Mouse (Mus musculus): Measurements from ENCODE around the gene Trim7. TPM values are rescaled to one million over a fixed set of nuclear protein-coding genes. Genes with fewer than 3 reads are reported as not detected.

Gene Trim7
- total and polyA plus RNA-seq, 3 experiments: 0.81 to 1.3 TPM; not detected in 1

DNA sequence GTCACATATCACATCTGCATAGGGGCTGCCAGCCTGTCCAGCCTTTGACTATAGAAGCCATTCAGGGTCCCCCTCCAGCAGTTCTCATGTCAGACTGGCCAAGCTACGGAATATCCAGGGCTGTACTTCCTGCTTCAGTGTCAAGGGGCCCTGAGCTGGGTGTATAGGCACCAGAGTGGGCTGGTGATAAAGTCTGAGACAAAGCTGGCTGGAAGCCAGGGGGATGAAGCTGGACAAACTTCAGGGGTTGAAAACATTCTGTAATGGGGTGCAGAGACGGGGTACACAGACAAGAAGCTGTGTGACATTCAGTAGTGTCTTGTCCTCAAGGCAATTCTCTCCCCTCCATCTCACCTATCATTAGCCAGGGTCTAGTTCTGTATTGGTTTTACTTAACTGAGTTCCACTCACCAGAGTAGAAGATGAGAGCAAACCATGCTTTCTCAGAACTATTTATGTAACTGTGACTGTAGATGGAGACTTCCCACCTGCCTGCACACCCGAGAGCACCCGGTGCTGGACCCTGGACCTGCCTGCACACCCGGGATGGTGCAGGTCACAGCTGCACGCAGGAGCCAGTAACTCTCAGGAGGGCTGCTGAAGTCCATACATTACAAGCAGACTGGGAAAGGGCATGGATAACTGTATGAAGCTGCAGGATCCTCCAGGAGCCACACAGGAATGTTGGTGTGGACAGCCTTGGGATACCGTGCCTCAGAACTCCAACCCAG lies 43.6 kb downstream of the Trim7 start:
- no peaks in the 10 kb centered on the region for H3K9me3 ChIP-seq (replicated peaks; ENCODE audit: insufficient read depth, low read length)
- peak overlapping the region; percentile 36 to 86 for H3K4me3 ChIP-seq (ENCODE audit: control insufficient read depth in 1 of 2, insufficient read depth in 1 of 2, low read depth in 2 of 2, low read length in 2 of 2)
- H3K4me1 ChIP-seq (ENCODE audit: control insufficient read depth in 1 of 2, insufficient read depth in 2 of 2, low read length in 2 of 2): peaks cover 12 to 30% of the 10 kb centered on the region in 2 experiments
- peak overlapping the region; percentile 89 for H3K9ac ChIP-seq (ENCODE audit: control insufficient read depth, low read depth, low read length, poor library complexity, severe bottlenecking)
- H3K36me3 ChIP-seq (ENCODE audit: control insufficient read depth in 1 of 2, insufficient read depth in 2 of 2, low read length in 2 of 2): peaks cover 0 to 23% of the 10 kb centered on the region in 2 experiments; a peak in 3 of 4 replicates
- 0 out of 2 replicates have a peak, but pooled peaks have one; percentile 43 for TF ChIP-seq MAZ (IDR thresholded peaks at IDR 0.05; ENCODE audit: low read depth, low read length)
- TF ChIP-seq GATA1 (IDR thresholded peaks at IDR 0.05; ENCODE audit: low read depth, low read length): no peak
- TF ChIP-seq NELFE (IDR thresholded peaks at IDR 0.05; ENCODE audit: low read depth, low read length): no peak
- TF ChIP-seq JUND (IDR thresholded peaks at IDR 0.05; ENCODE audit: low read depth, low read length): no peak
- TF ChIP-seq POLR2A (IDR thresholded peaks at IDR 0.05; ENCODE audit: control insufficient read depth in 1 of 2, insufficient read depth in 1 of 2, low read depth in 1 of 2, low read length in 2 of 2, poor library complexity in 1 of 2): no peak
- TF ChIP-seq USF1 (IDR thresholded peaks at IDR 0.05; ENCODE audit: low read depth, low read length): no peak
- TF ChIP-seq POLR2AphosphoS5 (IDR thresholded peaks at IDR 0.05; ENCODE audit: borderline replicate concordance, low read depth, low read length): no peak
- peak; percentile 19; the same call in 1 of the 2 replicates for TF ChIP-seq SMC3 (IDR thresholded peaks at IDR 0.05; ENCODE audit: low read depth, low read length)
- peak; percentile 62 for TF ChIP-seq ETS1 (IDR thresholded peaks at IDR 0.05; ENCODE audit: low read depth, low read length)
- peak; percentile 64; the same call in 1 of the 2 replicates for TF ChIP-seq CHD1 (IDR thresholded peaks at IDR 0.05; ENCODE audit: low read depth, low read length)
- TF ChIP-seq MAX (IDR thresholded peaks at IDR 0.05; ENCODE audit: low read length): 0 out of 2 replicates have a peak, but pooled peaks have one; percentile 12
- TF ChIP-seq TBP (IDR thresholded peaks at IDR 0.05; ENCODE audit: low read depth, low read length): no peak
- no peak for TF ChIP-seq E2F4 (IDR thresholded peaks at IDR 0.05; ENCODE audit: borderline replicate concordance, low read depth, low read length)
- TF ChIP-seq GABPA (IDR thresholded peaks at IDR 0.05; ENCODE audit: low read depth, low read length): no peak
- TF ChIP-seq TAL1 (IDR thresholded peaks at IDR 0.05; ENCODE audit: low read length): no peak
- no peak for TF ChIP-seq MXI1 (IDR thresholded peaks at IDR 0.05; ENCODE audit: low read depth, low read length)
- TF ChIP-seq MAFK (IDR thresholded peaks at IDR 0.05; ENCODE audit: borderline replicate concordance, low read depth, low read length): no peak
- no peak for TF ChIP-seq CTCF (IDR thresholded peaks at IDR 0.05 in 2 of 3, conservative IDR thresholded peaks at IDR 0.05 in 1 of 3; ENCODE audit: control insufficient read depth in 1 of 3, insufficient read depth in 1 of 3, low read depth in 2 of 3, low read length in 3 of 3, poor library complexity in 1 of 3, severe bottlenecking in 1 of 3)
- TF ChIP-seq ZKSCAN1 (IDR thresholded peaks at IDR 0.05; ENCODE audit: low read depth, low read length): no peak
- TF ChIP-seq RCOR1 (IDR thresholded peaks at IDR 0.05; ENCODE audit: low read depth, low read length): no peak
- TF ChIP-seq ELF1 (IDR thresholded peaks at IDR 0.05; ENCODE audit: low read depth, low read length): peak; percentile 68
- TF ChIP-seq KAT2A (conservative IDR thresholded peaks at IDR 0.05; ENCODE audit: low read depth, low read length): no peak
- TF ChIP-seq USF2 (IDR thresholded peaks at IDR 0.05; ENCODE audit: borderline replicate concordance in 1 of 2, insufficient read depth in 1 of 2, low read depth in 1 of 2, low read length in 2 of 2): no peak
- no peak; a peak in 1 of 4 replicates for TF ChIP-seq EP300 (IDR thresholded peaks at IDR 0.05; ENCODE audit: low read depth in 1 of 2, low read length in 2 of 2)
- TF ChIP-seq MYC (IDR thresholded peaks at IDR 0.05; ENCODE audit: low read depth, low read length): 0 out of 2 replicates have a peak, but pooled peaks have one; percentile 6
- no peak for TF ChIP-seq RAD21 (IDR thresholded peaks at IDR 0.05; ENCODE audit: low read depth, low read length)
- no peak for TF ChIP-seq ZNF384 (IDR thresholded peaks at IDR 0.05; ENCODE audit: low read depth, low read length)
- TF ChIP-seq CHD2 (IDR thresholded peaks at IDR 0.05; ENCODE audit: low read length): no peak
- TF ChIP-seq MEF2A (IDR thresholded peaks at IDR 0.05; ENCODE audit: extremely low read depth, insufficient replicate concordance, low read depth, low read length, poor library complexity, severe bottlenecking): no peak
- no peak for TF ChIP-seq UBTF (IDR thresholded peaks at IDR 0.05; ENCODE audit: borderline replicate concordance, insufficient read depth, low read depth, low read length)
- TF ChIP-seq MYB (IDR thresholded peaks at IDR 0.05; ENCODE audit: low read depth, low read length): no peak
- TF ChIP-seq SIN3A (IDR thresholded peaks at IDR 0.05; ENCODE audit: low read length): 0 out of 2 replicates have a peak, but pooled peaks have one; percentile 60
- no peak for TF ChIP-seq ZC3H11A (IDR thresholded peaks at IDR 0.05; ENCODE audit: low read depth, low read length)
- TF ChIP-seq ZMIZ1 (IDR thresholded peaks at IDR 0.05; ENCODE audit: low read depth, low read length): no peak
- no peak for TF ChIP-seq TCF12 (IDR thresholded peaks at IDR 0.05; ENCODE audit: low read depth, low read length)
- H3K27me3 ChIP-seq (ENCODE audit: control insufficient read depth in 1 of 2, insufficient read depth in 2 of 2, low read length in 2 of 2): no peaks in the 10 kb centered on the region
- H3K27ac ChIP-seq (ENCODE audit: control insufficient read depth, low read depth, low read length): peak overlapping the region; percentile 13
- peaks cover 16% of the 10 kb centered on the region; the same call in 1 of the 2 replicates for H3K79me2 ChIP-seq (ENCODE audit: control insufficient read depth, insufficient read depth, low read length, poor library complexity)
- DNase-seq (ENCODE audit: low read depth, low spot score): peak; percentile 81
